Mouse (Mus musculus): ENCODE measurements around the gene Tent5c. TPM values are rescaled to one million over a fixed set of nuclear protein-coding genes. Genes with fewer than 3 reads are reported as not detected.
A peak's percentile ranks its signal among the peaks of the same experiment; 100 is the strongest.

Tent5c gene
- total and polyA plus RNA-seq, 3 experiments = 2.0 to 3.6 TPM; not detected in 1

DNA sequence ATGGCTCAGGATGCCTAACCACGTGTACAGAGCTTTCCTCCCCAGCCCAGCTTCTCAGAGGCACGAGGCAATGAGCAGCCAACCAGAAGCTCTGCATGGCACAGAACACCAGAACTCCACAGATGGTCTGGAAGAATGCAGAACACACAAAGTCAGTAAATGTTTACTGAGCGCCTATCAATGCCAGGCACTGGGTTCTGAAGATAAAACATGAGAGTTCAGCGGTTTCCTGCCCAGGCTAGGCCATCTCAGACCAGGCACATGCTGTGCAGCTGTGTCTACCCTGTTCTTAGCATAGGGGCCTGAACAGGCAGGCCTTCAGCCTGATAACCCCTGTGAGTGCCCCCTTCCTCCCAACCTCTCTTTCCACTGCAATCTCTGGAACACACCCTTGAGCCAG lies 59.5 kb downstream of the Tent5c start (continued):
- peak; percentile 74 for TF ChIP-seq TAL1 (IDR thresholded peaks at IDR 0.05; ENCODE audit: low read length)
- TF ChIP-seq ZKSCAN1 (IDR thresholded peaks at IDR 0.05; ENCODE audit: low read depth, low read length) = no peak
- no peak for TF ChIP-seq SIN3A (IDR thresholded peaks at IDR 0.05; ENCODE audit: low read length)
- TF ChIP-seq GATA1 (IDR thresholded peaks at IDR 0.05; ENCODE audit: low read depth, low read length) = peak; percentile 49; the same call in 1 of the 2 replicates
- no peak for TF ChIP-seq MAX (IDR thresholded peaks at IDR 0.05; ENCODE audit: low read length)
- peak; percentile 65; the same call in 1 of the 2 replicates for TF ChIP-seq ETS1 (IDR thresholded peaks at IDR 0.05; ENCODE audit: low read depth, low read length)
- peak; percentile 78; the same call in 1 of the 2 replicates for TF ChIP-seq TCF12 (IDR thresholded peaks at IDR 0.05; ENCODE audit: low read depth, low read length)
- TF ChIP-seq POLR2AphosphoS2 (IDR thresholded peaks at IDR 0.05; ENCODE audit: low read length) = no peak
- no peak for TF ChIP-seq USF2 (IDR thresholded peaks at IDR 0.05; ENCODE audit: borderline replicate concordance in 1 of 2, insufficient read depth in 1 of 2, low read depth in 1 of 2, low read length in 2 of 2)
- no peak for TF ChIP-seq KAT2A (conservative IDR thresholded peaks at IDR 0.05; ENCODE audit: low read depth, low read length)
- TF ChIP-seq MYB (IDR thresholded peaks at IDR 0.05; ENCODE audit: low read depth, low read length) = no peak
- TF ChIP-seq ELF1 (IDR thresholded peaks at IDR 0.05; ENCODE audit: low read depth, low read length) = no peak
- TF ChIP-seq MYC (IDR thresholded peaks at IDR 0.05; ENCODE audit: low read depth, low read length) = 0 out of 2 replicates have a peak, but pooled peaks have one; percentile 23
- TF ChIP-seq UBTF (IDR thresholded peaks at IDR 0.05; ENCODE audit: borderline replicate concordance, insufficient read depth, low read depth, low read length) = no peak

DNA sequence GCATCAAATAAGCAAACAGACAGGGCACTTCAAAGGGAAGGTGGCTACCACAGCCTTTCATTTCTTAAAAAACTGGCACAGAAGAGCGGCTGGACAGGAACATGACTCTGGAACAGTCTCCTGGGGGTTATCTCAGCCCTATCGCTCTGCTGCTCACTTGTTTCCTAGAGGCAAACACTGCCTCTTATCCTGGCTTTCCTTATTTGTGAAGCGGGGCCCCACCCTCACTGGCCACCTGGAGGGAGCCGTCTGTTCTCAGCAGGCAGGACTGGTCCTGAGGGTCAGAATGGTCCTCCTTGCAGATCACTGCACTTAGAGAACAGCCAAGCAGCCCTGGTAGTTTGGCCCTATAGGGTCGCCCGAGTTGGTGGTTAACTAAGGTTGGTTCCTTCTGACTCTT lies 61.6 kb downstream of the Tent5c start:
- TF ChIP-seq MAFK (IDR thresholded peaks at IDR 0.05; ENCODE audit: borderline replicate concordance, low read depth, low read length) (no peak), MYC (IDR thresholded peaks at IDR 0.05; ENCODE audit: low read depth, low read length) (no peak), TAL1 (IDR thresholded peaks at IDR 0.05; ENCODE audit: low read length) (no peak), SMC3 (IDR thresholded peaks at IDR 0.05; ENCODE audit: low read depth, low read length) (no peak), ZKSCAN1 (IDR thresholded peaks at IDR 0.05; ENCODE audit: low read depth, low read length) (no peak), CTCF (IDR thresholded peaks at IDR 0.05 in 2 of 3, conservative IDR thresholded peaks at IDR 0.05 in 1 of 3; ENCODE audit: control insufficient read depth in 1 of 3, insufficient read depth in 1 of 3, low read depth in 2 of 3, low read length in 3 of 3, poor library complexity in 1 of 3, severe bottlenecking in 1 of 3) (no peak), POLR2A (IDR thresholded peaks at IDR 0.05; ENCODE audit: control insufficient read depth in 1 of 2, insufficient read depth in 1 of 2, low read depth in 1 of 2, low read length in 2 of 2, poor library complexity in 1 of 2) (no peak), ZC3H11A (IDR thresholded peaks at IDR 0.05; ENCODE audit: low read depth, low read length) (no peak), RAD21 (IDR thresholded peaks at IDR 0.05; ENCODE audit: low read depth, low read length) (no peak), USF2 (IDR thresholded peaks at IDR 0.05; ENCODE audit: borderline replicate concordance in 1 of 2, insufficient read depth in 1 of 2, low read depth in 1 of 2, low read length in 2 of 2) (no peak), GABPA (IDR thresholded peaks at IDR 0.05; ENCODE audit: low read depth, low read length) (no peak), NRF1 (IDR thresholded peaks at IDR 0.05; ENCODE audit: insufficient read depth, low read depth, low read length, poor library complexity, severe bottlenecking) (no peak), ZNF384 (IDR thresholded peaks at IDR 0.05; ENCODE audit: low read depth, low read length) (no peak), CHD2 (IDR thresholded peaks at IDR 0.05; ENCODE audit: low read length) (no peak), GATA1 (IDR thresholded peaks at IDR 0.05; ENCODE audit: low read depth, low read length) (no peak), ZMIZ1 (IDR thresholded peaks at IDR 0.05; ENCODE audit: low read depth, low read length) (no peak)
- Histone ChIP-seq H3K9ac (ENCODE audit: control insufficient read depth, low read depth, low read length, poor library complexity, severe bottlenecking) (no peak overlapping the region), H3K79me2 (ENCODE audit: control insufficient read depth, insufficient read depth, low read length, poor library complexity) (no peaks in the 10 kb centered on the region), H3K4me1 (ENCODE audit: control insufficient read depth in 1 of 2, insufficient read depth in 2 of 2, low read length in 2 of 2) (peaks cover 0 to 12% of the 10 kb centered on the region in 2 experiments; a peak in 2 of 4 replicates), H3K4me3 (ENCODE audit: control insufficient read depth in 1 of 2, insufficient read depth in 1 of 2, low read depth in 2 of 2, low read length in 2 of 2) (no peak overlapping the region), H3K36me3 (ENCODE audit: control insufficient read depth in 1 of 2, insufficient read depth in 2 of 2, low read length in 2 of 2) (no peaks in the 10 kb centered on the region), H3K27me3 (ENCODE audit: control insufficient read depth in 1 of 2, insufficient read depth in 2 of 2, low read length in 2 of 2) (no peaks in the 10 kb centered on the region), H3K9me3 (replicated peaks; ENCODE audit: insufficient read depth, low read length) (no peaks in the 10 kb centered on the region), H3K27ac (ENCODE audit: control insufficient read depth, low read depth, low read length) (no peak overlapping the region)
- DNase-seq (ENCODE audit: low read depth, low spot score) = no peak

Measured in MEL (cell line).